Mouse (Mus musculus) bone marrow macrophage, adult 2 months (primary cell): ENCODE results near the gene Reps2. TPM values are rescaled to one million over a fixed set of nuclear protein-coding genes. Genes with fewer than 3 reads are reported as not detected.

Source experiments
- H3K27ac ChIP-seq: 2 replicates; pipeline ENCODE4 v1.5.1; 2012; ENCODE audit warnings: low read depth, low read length; ENCODE audit not compliant: insufficient read depth
- H3K4me1 ChIP-seq: 2 replicates; pipeline ENCODE4 v1.6.1; 2012; ENCODE audit warnings: low read length; ENCODE audit not compliant: control insufficient read depth, insufficient read depth
- H3K4me3 ChIP-seq: 2 replicates; pipeline ENCODE4 v1.5.1; 2012; ENCODE audit warnings: mild to moderate bottlenecking, low read length, moderate library complexity; ENCODE audit not compliant: insufficient read depth
- CTCF ChIP-seq: IDR thresholded peaks from 2 replicates; pipeline ENCODE4 v1.5.1; 2012; ENCODE audit warnings: low read depth, mild to moderate bottlenecking, low read length, moderate library complexity
- POLR2A ChIP-seq: IDR thresholded peaks from 2 replicates; pipeline ENCODE4 v1.6.1; 2012; ENCODE audit warnings: mild to moderate bottlenecking, low read depth, low read length, borderline replicate concordance
- polyA plus RNA-seq: library from polyadenylated mRNA; stranded (reverse); fragments of >200 nt; gene quantifications from 2 replicates; pipeline ENCODE4 v1.2.4, GENCODE M21; 2012; ENCODE audit not compliant: missing spikeins, insufficient read depth, insufficient read length

Gene Reps2
- polyA plus RNA-seq, 1 experiment: 38.8 TPM

- Histone ChIP-seq H3K4me3 (no peak overlapping the region), H3K4me1 (peaks cover 14% of the 10 kb centered on the region), H3K27ac (peak overlapping the region; percentile 33)
- TF ChIP-seq POLR2A (no peak), CTCF (no peak)
Measured at GRCm38 (mm10) chrX:162510426-162510980, 132.9 kb downstream of the Reps2 start.

- TF ChIP-seq POLR2A: no peak
- TF ChIP-seq CTCF: no peak
- Histone ChIP-seq H3K4me3 (no peak overlapping the region), H3K4me1 (peaks cover 15% of the 10 kb centered on the region), H3K27ac (no peak overlapping the region)
Measured at GRCm38 (mm10) chrX:162505186-162505585, 138.3 kb downstream of the Reps2 start.

GRCm38 (mm10) chrX:162503436-162503835 lies 140.0 kb downstream of the Reps2 start:
- H3K27ac ChIP-seq: no peak overlapping the region
- no peak overlapping the region for H3K4me3 ChIP-seq
- no peak for TF ChIP-seq CTCF
- TF ChIP-seq POLR2A: no peak
- H3K4me1 ChIP-seq: peaks cover 7% of the 10 kb centered on the region

GRCm38 (mm10) chrX:162500962-162501361 lies 142.5 kb downstream of the Reps2 start:
- peak overlapping the region; percentile 45 for H3K27ac ChIP-seq
- H3K4me1 ChIP-seq: peaks cover 7% of the 10 kb centered on the region
- TF ChIP-seq POLR2A: no peak
- TF ChIP-seq CTCF: no peak
- no peak overlapping the region for H3K4me3 ChIP-seq

GRCm38 (mm10) chrX:162496485-162496884 lies 147.0 kb downstream of the Reps2 start:
- TF ChIP-seq CTCF (no peak), POLR2A (no peak)
- Histone ChIP-seq H3K4me3 (no peak overlapping the region), H3K27ac (no peak overlapping the region), H3K4me1 (peaks cover 7% of the 10 kb centered on the region)

GRCm38 (mm10) chrX:162488630-162489029 lies 154.8 kb downstream of the Reps2 start:
- TF ChIP-seq POLR2A (no peak), CTCF (no peak)
- Histone ChIP-seq H3K27ac (no peak overlapping the region), H3K4me3 (no peak overlapping the region), H3K4me1 (no peaks in the 10 kb centered on the region)

- Histone ChIP-seq H3K4me1 (no peaks in the 10 kb centered on the region), H3K27ac (no peak overlapping the region), H3K4me3 (no peak overlapping the region)
- TF ChIP-seq CTCF (no peak), POLR2A (no peak)
Measured at GRCm38 (mm10) chrX:162487734-162488133, 155.7 kb downstream of the Reps2 start.

GRCm38 (mm10) chrX:162470213-162470612 lies 173.2 kb downstream of the Reps2 start:
- H3K4me1 ChIP-seq: peaks cover 6% of the 10 kb centered on the region
- no peak for TF ChIP-seq POLR2A
- TF ChIP-seq CTCF: no peak
- H3K27ac ChIP-seq: no peak overlapping the region
- no peak overlapping the region for H3K4me3 ChIP-seq

- no peaks in the 10 kb centered on the region for H3K4me1 ChIP-seq
- no peak overlapping the region for H3K4me3 ChIP-seq
- no peak overlapping the region for H3K27ac ChIP-seq
- TF ChIP-seq CTCF: no peak
- no peak for TF ChIP-seq POLR2A
Measured at GRCm38 (mm10) chrX:162462156-162462555, 181.3 kb downstream of the Reps2 start.

- no peak overlapping the region for H3K4me3 ChIP-seq
- H3K4me1 ChIP-seq: no peaks in the 10 kb centered on the region
- TF ChIP-seq POLR2A: no peak
- no peak for TF ChIP-seq CTCF
- no peak overlapping the region for H3K27ac ChIP-seq
Measured at GRCm38 (mm10) chrX:162456445-162456844, 187.0 kb downstream of the Reps2 start.
